Mouse (Mus musculus): Measurements from ENCODE around the gene Rpl6.

Gene Rpl6

DNA sequence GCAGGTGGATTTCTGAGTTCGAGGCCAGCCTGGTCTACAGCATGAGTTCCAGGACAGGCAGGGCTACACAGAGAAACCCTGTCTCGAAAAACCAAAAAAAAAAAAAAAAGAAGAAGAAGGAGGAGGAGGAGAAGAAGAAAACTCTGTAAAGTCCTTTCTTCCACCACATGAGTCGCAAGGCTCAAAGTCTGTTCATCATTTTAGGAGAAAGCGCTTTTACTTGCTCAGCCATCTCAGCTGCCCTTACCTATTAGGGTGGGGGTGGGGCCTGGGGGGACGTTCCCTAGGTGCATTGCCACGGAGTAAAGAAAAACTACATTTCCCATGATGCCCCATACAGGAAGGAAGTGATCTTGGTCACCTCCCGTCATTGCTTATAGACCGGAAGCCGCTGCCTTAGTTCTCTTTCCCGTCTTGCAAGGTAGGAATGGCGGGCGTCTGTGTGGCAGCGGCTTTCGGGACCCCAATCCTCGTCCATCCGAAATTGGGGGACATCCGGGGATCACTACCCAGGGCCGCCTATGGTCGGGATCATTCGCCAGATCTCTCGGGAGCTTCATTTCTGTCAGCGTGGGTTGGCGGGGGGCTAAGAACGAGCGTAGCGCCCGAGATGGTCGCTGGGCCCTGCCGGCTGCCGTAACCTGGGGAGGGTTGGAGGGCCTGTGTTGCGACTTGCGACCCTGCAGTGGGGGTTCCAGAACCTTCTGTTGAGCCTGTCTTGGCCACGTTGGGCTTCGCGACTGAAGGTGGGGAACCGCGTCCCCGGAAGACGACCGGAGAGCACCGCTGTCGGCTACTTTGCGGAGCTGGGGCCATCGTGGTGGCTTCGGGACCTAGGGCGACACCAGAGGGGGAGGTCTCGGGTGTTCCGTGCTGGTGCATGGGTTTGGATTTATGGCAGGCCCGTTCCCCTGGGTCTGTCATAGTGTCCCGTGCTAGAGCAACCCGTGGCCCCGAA, at the start of gene Rpl6:
Gene Rpl6 (plus strand): TSS at position 350 of the 958 bp plus-strand sequence.
- DNase-seq: peak; percentile 59 to 75

GRCm38 (mm10) chr5:121156121-121156520, 48.2 kb upstream of the Rpl6 start:
- no peak for DNase-seq

DNA sequence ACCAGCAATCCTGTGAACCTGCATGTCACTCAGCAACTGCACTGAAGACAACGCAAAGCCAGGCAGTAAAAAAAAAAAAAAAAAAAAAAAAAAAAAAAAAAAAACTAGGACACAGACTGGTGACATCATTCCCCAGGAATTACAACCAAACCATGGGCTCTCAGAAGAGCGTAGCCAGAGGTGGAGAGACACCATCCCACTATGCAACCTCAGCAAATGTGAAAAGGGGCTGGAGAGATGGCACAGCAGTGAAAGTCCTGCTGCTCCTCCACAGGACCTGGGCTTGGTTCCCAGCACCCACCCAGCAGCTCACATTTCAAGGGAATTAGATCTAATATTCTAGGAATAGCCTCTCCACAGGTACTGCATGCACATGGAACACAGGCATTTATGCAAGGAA, 47.3 kb upstream of the Rpl6 start:
- no peak for DNase-seq

- no peak for DNase-seq
Observed at GRCm38 (mm10) chr5:121157489-121157888, 46.8 kb upstream of the Rpl6 start.

- DNase-seq: no peak
Observed at GRCm38 (mm10) chr5:121158966-121159365, 45.3 kb upstream of the Rpl6 start.

DNA sequence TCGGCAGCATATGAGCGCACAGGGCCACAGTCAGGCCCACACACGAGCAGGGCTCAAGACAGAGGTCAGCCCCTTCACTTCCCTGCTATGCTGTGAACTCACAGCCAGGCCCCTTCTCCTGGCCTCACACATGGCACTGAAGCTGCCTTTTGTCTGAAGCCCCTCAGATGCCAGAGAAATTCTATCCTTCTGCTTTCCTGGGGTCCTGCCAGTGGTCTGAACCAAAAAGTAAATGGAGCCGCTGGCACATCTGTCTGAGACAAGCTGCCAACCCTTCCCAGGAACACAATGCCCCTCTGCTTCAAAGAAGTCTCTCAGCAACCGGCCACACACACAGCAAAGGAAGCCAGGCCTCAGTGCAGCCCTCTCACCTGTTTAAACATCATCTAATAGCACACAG, 42.0 kb upstream of the Rpl6 start:
- DNase-seq: no peak

- DNase-seq: no peak
Observed at GRCm38 (mm10) chr5:121162923-121163322, 41.4 kb upstream of the Rpl6 start.

GRCm38 (mm10) chr5:121166884-121167283, 37.4 kb upstream of the Rpl6 start:
- DNase-seq: no peak

DNA sequence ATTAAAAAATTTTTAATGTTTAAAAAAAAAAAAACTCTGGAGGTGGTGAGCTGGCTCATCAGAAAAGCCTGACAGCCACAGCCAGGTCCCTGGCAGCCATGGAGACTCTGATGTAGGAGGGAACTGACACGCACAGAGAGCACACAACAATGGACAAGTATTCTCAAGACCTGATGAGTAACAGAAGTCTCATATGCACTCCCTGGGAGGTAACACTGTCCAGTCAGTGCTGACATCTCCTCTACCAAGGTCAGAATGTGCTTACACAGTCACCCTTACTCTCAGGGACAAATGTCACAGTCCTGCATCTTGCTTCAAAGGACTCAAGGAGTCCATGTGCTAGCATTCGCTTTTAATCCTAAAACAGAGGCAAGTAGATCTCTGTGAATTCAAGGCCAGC, 34.7 kb upstream of the Rpl6 start:
- DNase-seq: no peak

DNA sequence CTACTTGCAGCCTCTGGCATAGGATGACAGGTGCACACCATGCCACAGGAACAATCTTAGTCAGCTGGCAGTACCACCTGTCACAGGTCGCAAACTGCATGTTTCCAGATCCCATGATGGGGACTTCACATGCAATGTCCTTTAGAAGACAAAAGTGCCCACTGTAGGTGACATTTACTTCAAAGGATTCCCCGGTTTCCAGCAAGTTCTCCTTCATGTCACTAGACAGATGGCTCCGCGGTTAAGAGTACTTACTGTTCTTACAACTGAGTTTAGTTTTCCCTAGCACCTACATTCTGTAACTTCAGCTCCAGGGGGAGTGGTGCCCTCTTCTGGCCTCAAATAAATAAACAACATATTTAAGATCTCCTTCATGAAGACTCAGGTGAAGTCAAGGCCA, 31.4 kb upstream of the Rpl6 start:
- no peak for DNase-seq

DNA sequence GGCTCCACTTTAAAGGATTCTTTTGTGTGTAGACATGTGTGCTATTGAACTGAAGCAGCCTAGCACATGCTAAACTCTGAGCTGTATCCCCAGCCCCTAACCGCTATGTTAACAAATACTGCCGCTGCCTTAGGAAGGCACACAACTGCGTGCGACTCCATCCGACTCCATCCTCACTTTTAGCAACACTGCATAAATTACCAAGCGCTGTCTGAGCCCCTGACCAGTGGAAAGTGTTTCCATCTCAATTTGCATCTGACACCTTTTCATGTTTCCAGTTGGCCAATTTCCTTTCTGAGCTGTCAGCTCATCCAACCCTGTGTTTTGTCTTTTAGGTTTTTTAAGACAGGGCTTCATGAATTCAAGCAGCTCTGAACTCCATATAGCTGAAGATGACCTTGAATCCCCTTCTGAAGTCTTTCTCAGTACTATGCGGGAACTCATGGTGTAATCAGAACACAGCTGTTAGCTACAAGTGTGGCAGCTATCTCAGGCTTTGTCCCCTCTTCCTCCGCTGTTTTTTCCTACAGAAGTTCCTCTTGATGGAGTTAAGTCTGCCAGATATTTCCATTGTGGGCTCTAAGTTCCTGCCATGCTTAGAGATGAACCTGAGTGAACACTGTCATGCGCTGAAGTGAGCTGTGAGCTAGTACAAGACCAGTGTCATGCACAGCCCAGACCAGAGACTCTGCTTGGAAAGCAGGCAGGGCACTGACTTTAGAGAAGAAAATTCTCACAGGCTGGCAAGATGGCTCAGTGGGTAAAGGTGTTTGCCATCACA, 25.0 kb upstream of the Rpl6 start:
- DNase-seq: no peak

DNA sequence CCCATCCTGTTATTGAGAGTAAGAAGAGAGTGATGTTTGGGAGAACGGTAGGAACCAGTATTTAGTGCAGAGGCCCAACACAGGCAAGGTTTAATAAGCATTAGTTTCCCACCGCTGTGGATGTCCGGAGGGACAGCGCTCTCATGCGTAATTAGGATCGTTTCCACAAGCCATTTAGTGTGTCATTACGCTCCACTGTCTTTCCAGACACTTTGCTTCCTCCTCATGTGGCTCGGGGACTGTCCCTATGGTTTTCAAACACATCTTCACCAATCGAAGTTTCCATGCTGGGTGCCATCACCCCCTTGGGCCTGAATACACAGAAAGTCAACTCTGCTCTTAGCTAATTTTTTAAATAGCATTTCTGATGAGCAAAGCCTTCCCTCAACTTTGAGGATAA, 21.0 kb upstream of the Rpl6 start:
- no peak for DNase-seq

DNA sequence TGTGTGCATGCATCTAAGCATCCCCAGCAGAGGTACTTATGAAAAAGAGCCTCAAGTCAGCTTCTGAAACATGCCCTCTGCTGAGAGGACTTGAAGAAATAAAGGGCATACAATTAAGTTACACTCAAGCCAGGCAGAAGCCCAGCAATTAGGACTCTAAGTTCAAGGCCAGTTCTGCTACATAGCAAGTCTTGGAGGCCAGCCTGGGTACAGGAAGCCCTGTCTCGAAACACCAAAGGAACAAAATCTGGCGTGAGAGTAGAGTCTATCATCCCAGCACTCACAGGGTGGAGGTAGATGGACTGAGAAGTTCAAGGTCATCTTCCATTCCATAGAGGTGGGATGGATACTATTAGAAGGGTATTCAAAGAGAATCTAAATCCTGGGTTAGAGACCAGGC, 19.9 kb upstream of the Rpl6 start:
- no peak for DNase-seq

GRCm38 (mm10) chr5:121184945-121185551, 19.2 kb upstream of the Rpl6 start:
- no peak for DNase-seq

DNA sequence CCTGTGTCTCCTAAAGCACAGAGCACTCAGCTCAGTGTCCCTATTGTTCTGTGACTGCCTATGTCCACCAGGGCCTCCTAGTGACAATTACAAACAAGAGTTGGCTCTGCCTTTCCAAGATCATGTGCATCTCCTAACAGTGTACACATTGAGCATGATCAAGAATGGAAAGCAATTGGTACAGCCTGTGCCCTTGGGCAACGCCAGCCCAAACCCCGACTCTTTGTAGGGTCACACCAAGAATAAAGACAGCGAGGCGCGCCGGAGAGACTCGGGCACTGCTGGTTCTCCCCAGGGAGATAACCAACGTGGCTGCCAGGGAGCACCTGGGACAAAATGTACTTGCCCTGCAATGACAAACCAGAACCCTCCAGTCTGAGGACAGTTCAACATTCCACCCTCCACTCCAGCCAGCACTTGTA, 16.7 kb upstream of the Rpl6 start:
- DNase-seq: no peak

DNA sequence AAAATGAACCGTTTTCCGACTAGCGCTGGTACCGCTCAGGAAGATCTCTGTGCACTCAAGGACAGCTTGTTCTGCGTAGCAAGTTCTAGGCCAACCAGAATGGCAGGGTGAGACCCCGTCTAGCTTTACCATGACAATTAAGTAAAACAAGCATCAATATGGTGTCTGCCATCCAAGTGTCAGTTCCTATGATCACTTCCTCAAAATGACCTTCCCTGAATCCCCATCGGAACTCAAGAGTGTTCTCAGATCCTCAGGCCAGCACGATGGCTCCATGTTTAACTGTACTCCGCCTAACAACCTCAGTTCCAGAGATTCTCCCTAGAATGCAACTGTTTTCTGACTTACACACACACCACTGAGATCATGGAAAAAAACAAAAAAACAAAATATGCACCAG, 16.0 kb upstream of the Rpl6 start:
- no peak for DNase-seq

DNA sequence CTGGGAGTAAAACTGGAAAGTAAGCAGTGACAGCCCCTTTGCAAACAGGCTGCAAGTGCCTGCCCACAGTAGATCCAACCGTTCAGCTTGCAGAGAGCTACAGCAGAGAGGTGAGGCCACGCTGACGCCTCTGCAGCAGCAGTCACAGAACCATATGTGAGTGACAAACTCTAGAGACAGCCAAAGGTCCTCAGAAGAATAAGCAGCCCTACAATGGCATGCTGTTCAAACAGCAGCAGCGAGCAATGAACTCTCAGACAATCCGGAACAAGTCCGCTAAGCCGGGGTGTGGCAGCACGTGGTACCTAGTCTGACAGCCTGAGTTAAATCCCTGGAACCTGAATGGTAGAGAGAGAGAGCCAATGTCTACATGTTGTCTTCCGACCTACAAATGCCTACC, 15.1 kb upstream of the Rpl6 start:
- DNase-seq: no peak

- no peak for DNase-seq
Observed at GRCm38 (mm10) chr5:121190210-121190835, 14.0 kb upstream of the Rpl6 start.

DNA sequence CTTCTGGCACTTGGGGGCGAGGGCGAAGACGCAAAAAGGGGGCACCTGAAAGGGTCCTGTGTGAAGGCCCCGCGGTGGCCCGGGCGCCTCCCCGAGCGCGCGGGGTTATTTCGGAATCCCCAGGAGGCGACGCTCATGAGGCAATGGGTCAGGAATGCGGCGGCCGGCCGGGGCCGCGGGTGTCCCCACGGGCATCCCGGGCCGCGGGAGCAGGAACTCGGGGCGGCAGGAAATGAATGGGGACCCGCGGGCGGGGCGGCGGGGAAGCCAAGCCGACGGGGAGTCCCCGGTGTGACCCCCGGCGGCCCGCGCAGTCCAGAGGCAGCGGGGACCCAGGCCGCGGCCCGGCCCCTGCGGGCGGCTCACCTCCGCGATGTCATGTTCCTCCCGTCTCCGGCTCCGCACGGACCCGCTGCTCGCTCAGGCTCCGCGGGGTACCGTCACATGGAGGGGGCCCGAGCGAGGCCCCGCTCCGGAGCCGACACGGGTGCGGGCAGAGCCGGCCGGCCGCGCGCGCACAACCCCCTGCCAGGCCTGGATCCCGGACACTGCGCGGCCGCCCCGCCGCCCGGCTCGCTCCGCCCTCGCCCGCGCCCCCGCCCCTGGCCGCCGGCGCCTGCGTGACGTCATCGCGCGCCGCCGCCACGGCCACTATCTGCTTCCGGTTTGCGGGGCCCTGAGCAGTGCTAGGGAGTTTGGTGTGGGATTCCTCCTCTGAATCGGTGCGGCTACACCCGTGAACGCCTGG, 13.3 kb upstream of the Rpl6 start, which contains the start of gene Ptpn11:
Gene Ptpn11 (minus strand): TSS at position 562 of the 748 bp plus-strand sequence.
- DNase-seq: peak; percentile 59 to 62

GRCm38 (mm10) chr5:121191584-121191906, 12.7 kb upstream of the Rpl6 start:
- DNase-seq: no peak

DNA sequence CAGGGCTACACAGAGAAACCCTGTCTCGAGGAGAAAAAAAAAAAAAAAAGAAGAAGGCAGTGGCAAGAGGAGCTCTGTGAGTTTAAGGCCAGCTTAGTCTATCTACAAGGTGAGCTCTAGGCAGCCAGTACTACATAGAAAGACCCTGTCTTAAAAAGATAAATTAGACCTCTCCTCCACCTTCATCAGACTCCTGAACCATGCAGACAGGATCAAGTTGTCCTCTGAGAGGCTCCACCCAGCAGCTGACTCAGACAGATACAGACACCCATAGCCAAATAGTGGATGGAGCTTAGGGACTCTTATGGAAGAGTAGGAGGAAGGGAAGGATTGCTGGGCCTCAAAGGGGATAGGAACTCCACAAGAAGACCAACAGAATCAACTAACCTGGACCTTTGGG, 10.1 kb upstream of the Rpl6 start:
- DNase-seq: no peak

DNA sequence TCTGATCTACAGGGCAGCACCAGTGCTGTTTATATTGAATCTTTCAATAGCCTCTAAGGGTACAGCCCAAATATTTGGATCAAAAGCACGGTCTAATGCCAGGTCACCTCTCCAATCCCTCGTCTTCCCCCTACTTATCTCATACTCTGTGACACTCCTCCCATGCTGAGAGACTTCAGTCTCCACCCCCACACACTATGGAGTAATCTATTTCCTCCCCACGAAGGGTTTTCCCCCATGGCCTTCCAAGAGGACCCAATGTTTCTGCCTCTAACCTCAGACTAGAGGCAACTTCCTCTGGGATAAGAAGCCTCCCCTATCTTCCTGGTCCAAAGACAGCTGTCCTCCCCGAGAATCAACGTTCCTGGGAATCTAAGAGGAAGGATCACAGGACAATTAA, 7.5 kb upstream of the Rpl6 start:
- DNase-seq: no peak
